Mouse (Mus musculus) lung, postnatal 0 days (tissue): ENCODE results near the gene Tmem150b.

Experiments used
- CTCF ChIP-seq: IDR thresholded peaks from 2 replicates; pipeline ENCODE4 v1.5.1; 2016; ENCODE audit warnings: antibody characterized with exemption, mild to moderate bottlenecking
- EP300 ChIP-seq: IDR thresholded peaks from 2 replicates; pipeline ENCODE4 v1.6.1; 2016; ENCODE audit warnings: antibody characterized with exemption, mild to moderate bottlenecking, control low read depth

GRCm38 (mm10) chr7:4746326-4746980 lies 21.4 kb upstream of the Tmem150b start:
- no peak for TF ChIP-seq CTCF
- no peak for TF ChIP-seq EP300
